Mouse (Mus musculus) brown adipose tissue, adult 24 weeks (tissue): Measurements from ENCODE around the gene Hspa1b. TPM values are rescaled to one million over a fixed set of nuclear protein-coding genes. Genes with fewer than 3 reads are reported as not detected.
"Not testable (repeated sequence)": the region's sequence is repeated elsewhere in the genome, so short reads cannot be mapped to it uniquely, and the experiment has no call there.

Experiments
- H3K27ac ChIP-seq: fragments of 200-500 bp; replicated peaks from 2 replicates; pipeline ENCODE4 v1.5.1; 2012; ENCODE audit warnings: low read depth, mild to moderate bottlenecking, low read length
- H3K4me1 ChIP-seq: fragments of 200-500 bp; 2 replicates; pipeline ENCODE4 v1.6.1; 2012; ENCODE audit warnings: low read length, mixed read lengths; ENCODE audit not compliant: control insufficient read depth, insufficient read depth, insufficient read length
- H3K4me3 ChIP-seq: fragments of 200-500 bp; 2 replicates; pipeline ENCODE4 v1.5.1; 2012; ENCODE audit warnings: low read depth, mild to moderate bottlenecking, low read length, moderate library complexity; ENCODE audit not compliant: insufficient read depth
- polyA plus RNA-seq: library from polyadenylated mRNA; stranded (reverse); fragments of >200 nt; gene quantifications from 2 replicates; pipeline ENCODE4 v1.2.4, GENCODE M21; 2012; ENCODE audit not compliant: missing spikeins, insufficient read depth, insufficient read length

Hspa1b gene
- polyA plus RNA-seq: 5.2 and 26.8 TPM in 2 replicates

DNA sequence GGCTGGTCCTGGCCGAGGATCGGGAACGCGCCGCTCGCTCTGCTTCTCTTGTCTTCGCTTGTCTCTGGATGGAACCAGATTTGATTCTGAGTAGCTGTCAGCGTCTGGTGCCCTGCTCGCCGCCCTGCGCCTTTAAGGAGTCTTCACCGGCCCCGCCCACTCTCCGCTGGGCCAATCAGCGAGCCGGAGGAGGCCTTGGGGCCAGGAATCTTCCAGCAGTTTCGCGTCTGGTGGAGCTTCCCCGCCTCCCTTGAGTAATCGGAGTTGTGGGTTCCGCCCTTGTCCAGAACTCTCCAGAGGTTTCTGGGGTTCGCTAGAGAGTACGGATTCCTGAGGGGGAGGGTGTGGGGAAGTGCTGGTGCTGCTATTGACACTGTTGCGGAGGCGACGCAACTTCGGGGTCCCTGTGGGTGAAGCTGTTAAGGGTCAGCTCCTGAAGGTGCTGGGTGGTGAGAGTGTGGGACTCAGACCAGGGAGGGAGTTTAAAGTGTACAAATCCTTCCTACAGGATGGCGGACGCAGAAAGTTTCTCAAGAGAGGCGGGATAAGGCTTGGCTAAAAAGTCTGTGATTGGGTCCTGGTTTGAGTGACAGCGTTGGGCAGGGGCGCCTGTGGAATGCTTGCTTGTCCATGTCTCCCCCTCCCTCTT is at the start of gene Hspa1b:
Gene Hspa1b (minus strand): TSS at position 109 of the 649 bp plus-strand sequence.
- Histone ChIP-seq H3K4me3 (peak within 1 kb of the TSS; percentile 98), H3K27ac (peak within 1 kb of the TSS; percentile 100)
- H3K4me1 ChIP-seq: not testable (repeated sequence)

DNA sequence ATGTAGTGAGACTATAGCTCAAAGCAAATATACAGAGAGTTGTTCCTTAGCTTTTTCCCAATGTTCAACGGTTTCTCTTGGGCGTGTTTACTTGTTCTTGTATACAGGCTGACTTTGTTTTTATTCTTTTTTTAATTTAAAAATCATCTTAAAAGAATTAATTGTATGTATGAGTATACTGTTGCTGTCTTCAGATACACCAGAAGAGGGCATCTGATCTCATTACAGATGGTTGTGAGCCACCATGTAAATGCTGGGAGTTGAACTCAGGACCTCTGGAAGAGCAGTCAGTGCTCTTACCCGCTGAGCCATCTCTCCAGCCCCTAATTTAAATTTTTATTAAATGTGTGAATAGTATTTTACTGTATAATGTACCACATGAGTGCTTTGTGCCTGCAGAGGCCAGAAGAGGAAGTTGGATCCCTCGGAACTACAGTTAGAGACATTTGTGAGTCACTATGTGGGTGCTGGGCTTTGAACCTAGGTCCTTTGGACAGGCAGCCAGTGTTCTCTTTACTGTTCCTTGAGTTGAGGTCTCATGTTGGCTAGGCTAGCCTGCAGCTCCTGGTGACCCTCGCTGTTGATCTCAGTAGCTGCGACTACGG is 48.5 kb upstream of the Hspa1b start:
- Histone ChIP-seq H3K27ac (no peak overlapping the region), H3K4me3 (no peak overlapping the region), H3K4me1 (no peaks in the 10 kb centered on the region)

DNA sequence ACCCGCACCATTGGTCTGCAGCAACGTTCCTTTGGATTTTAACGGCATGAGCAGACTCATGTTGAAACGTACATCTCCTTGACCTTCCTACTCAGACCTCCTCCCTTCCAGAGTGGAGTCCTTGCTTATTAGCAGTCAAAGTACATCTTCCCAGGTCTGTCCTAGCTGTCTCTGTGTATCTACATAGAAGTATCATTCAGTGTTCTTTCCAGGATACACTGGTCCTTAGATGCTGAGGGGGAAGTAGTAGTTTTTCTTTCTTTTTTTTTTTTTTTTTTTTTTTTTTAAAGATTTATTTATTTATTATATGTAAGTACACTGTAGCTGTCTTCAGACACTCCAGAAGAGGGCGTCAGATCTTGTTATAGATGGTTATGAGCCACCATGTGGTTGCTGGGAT is 46.9 kb upstream of the Hspa1b start:
- not testable (repeated sequence) for H3K27ac ChIP-seq, H3K4me1 ChIP-seq, H3K4me3 ChIP-seq

DNA sequence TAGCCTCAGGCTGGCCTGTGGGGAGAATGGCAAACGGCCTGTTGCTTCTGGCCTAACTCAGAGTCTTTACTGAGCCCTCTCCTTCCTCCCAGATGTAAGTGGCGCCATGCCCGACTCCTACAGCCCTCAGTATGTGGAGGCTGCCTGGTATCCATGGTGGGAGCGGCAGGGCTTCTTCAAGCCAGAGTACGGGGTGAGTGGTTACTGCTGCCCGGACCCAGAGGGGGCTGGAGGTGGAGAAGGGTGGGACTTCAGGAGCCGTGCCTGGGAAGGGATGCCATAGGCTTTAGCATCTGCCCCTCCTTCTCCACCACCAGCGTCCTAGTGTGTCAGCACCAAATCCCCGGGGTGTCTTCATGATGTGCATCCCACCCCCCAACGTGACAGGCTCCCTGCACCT is 46.1 kb upstream of the Hspa1b start:
- no peaks in the 10 kb centered on the region for H3K4me1 ChIP-seq

DNA sequence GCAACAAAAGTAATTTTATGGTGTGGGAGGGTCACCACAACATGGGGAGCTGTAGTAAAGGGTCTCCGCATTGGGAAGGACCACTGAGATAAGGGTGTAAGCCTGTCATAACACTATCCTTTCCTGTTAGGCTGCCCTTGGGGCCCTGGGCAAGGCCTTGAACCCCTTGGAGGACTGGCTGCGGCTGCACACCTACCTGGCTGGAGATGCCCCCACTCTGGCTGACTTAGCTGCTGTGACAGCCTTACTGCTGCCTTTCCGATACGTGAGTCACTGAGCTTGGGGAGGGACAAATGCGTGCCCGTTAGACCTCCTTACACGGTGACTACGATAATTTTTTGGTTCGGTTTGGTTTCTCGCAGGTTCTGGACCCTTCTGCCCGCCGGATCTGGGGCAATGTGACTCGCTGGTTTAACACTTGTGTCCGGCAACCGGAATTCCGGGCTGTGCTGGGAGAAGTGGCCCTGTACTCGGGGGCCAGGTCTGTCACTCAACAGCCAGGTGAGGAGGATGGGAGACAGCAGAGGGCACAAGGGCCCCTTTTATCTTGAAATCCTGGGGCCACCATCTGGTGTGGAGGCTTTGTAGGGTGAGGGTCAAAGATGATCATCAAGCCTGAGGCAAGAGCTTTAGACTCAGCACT is 45.2 kb upstream of the Hspa1b start:
- H3K4me1 ChIP-seq: no peaks in the 10 kb centered on the region
- no peak overlapping the region for H3K4me3 ChIP-seq
- H3K27ac ChIP-seq: no peak overlapping the region

More for the DNA sequence above, 46.1 kb upstream of the Hspa1b start:
- Histone ChIP-seq H3K4me3 (no peak overlapping the region), H3K27ac (no peak overlapping the region)

DNA sequence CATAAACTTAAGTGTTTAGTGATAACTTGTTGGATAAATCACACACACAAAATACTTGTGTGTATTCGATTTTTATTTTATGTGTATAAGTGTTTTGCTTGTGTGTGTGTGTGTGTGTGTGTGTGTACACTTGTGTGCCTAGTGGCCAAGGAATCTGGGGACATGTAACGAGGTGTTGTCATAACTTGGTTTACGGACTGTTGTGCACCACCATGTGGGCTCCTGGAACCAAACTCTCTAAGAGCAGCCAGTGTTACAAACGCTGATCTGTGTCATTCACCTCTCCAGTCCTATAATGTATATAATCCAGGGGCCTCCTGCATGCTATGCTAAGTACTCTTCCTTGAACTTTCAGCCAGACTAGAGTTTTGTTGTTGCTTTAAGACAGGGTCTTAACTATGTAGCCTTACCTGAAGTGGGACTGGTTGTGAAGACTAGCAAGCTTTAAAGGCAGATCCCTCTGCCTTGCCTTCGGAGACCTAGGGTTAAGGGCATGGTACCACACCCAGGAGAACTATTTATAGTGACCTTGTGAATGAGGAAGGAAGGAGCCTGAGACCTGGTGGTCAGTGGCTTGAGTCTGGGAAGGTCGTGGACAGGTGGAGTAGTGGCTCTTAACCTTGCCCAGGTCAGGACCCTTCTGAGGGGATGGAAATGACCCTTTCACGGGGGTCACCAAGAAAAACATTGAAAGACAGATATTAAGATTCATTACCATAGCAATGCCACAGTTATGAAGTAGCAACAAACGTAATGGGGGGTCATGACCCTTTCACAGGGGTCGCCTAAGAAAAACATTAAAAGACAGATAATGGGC is 44.2 kb upstream of the Hspa1b start:
- H3K4me1 ChIP-seq: no peaks in the 10 kb centered on the region
- H3K4me3 ChIP-seq: no peak overlapping the region
- H3K27ac ChIP-seq: no peak overlapping the region

DNA sequence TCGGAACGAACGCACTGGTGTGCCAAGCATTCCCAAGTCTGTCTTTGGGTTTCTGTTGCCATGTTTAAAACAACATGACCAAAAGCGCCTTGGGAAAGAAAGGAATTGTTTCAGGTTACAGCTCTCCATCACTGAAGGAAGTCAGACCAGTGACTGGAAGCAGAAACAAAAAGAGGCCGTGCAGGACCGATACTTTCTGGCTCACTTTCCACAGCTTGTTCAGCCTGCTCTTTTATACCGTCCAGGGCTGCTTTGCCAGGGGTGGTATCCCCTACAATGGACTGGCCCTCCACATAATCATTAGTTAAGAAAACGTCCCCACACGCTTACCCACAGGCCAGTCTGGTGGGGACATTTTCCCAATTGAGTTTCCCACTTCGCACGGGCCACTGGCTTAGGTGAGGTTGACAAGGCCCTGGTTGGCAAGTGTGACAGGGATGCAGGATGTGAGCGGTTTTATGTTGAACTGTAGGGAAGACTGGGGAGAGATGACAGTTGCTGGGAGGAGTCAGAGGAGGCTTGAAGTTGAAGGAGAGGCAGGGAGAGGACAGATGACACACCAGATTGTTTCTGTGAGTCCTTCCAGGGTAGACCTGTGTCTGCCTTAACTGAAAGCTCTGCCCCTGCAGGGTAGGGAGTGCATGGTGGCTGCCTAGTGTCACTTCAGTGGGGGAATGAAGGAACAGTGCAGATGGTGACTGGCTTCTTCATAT is 43.3 kb upstream of the Hspa1b start:
- H3K27ac ChIP-seq: no peak overlapping the region; the same call in 1 of the 2 replicates
- H3K4me1 ChIP-seq: no peaks in the 10 kb centered on the region
- H3K4me3 ChIP-seq: peak overlapping the region; percentile 67

DNA sequence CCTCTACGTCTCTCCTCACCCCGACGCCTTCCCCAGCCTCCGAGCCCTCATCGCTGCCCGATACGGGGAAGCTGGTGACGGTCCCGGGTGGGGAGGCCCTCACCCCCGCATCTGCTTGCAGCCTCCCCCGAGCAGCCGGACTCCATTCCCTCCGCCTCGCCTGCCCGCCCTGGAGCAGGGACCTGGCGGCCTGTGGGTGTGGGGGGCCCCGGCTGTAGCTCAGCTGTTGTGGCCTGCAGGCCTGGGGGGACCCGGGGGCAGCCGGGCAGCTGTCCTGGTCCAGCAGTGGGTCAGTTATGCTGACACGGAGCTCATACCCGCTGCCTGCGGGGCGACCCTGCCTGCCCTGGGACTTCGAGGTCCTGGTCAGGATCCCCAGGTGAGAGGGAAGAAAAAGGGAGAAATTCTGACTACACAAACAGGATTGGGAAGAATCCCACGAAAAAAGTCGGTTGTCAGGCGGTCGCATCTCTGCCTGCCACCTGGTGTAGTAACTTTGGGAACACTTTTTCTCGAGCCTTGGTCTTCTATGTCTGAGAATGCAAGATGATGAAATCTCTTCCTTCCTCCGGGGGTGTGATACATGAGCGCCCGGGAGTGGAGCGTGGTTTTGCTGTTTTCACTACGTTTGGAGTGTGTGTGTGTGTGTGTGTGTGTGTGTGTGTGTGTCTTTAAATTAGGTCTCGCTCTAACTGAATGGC is 42.6 kb upstream of the Hspa1b start:
- Histone ChIP-seq H3K27ac (peak overlapping the region; percentile 94), H3K4me1 (no peaks in the 10 kb centered on the region), H3K4me3 (peak overlapping the region; percentile 67)

DNA sequence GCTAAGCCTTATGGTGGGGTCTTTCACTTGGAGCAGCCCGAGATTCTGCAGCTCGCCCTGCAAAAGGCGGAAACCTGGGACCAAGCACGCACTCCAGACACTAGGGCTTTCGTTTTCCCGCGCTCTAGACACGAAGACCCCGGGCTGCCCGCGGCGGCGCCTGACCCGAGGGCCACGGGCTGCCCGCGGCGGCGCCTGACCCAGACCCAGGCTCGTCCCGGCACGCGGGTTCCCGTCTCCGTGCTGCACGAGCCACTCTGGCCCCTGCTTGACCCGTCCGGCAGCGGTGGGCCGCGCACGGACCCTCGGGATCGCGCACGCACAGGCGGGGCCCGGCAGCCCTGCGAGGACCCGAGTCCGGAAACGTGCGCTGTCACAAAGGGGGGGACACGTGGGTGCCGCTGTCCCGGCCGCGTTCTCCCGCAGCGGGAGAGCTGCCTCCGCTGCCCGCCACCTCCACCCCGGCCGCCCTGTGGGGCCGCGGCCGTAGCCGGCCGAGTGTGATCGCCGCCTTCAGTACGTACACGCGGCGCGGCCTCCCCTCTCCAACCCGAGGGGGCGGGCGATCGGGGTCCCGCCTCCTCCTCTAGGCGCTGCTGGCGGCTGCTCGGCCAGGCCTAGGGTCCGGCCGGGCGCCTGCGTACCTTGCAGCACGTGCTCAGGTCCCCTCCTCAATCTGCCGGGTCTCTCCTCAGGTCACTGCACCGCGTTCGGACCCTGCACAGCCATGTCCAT is 41.8 kb upstream of the Hspa1b start, which contains the start of gene Vars:
Gene Vars (plus strand): TSS at position 271 of the 735 bp plus-strand sequence.
- peak within 1 kb of the TSS; percentile 94 for H3K27ac ChIP-seq
- no peaks in the 10 kb centered on the region for H3K4me1 ChIP-seq
- H3K4me3 ChIP-seq: peak within 1 kb of the TSS; percentile 67

DNA sequence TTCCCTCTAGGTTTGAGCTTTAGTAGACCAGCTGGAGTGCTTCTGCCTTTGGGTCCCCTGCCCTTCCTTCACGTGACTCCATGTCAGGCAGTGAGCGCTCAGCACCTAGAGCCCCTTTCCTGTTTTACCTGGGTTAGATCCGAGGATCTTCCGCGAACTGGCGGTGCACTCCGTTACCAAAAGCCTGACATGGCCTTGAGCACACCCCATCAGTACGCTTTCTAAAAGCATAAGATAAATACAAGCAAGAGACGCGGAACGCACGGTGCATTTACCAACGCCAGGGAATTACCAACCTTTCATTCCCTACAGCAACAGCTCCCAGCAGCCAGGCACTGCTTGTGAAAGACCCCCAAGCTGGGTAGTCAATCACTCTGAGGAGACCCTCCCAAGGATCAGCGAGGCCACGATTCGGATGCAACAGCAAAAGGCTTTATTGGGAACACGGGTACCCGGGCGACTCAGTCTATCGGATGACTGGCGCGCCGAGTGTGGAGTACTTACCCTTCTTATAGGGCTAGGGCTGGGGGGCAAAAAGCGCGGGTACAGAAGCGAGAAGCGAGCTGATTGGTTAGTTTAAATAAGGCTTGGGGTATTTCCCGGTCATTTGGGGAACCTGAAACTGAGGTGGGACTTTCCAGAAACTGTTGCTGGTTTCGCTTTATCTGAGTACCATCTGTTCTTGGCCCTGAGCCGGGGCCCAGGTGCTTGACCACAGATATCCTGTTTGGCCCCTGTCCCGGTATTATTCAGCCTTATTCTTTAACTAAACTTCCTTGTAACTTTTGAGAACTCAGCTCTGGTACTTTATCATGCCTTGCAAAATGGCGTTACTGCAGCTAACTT is 41.1 kb upstream of the Hspa1b start:
- H3K4me3 ChIP-seq: peak overlapping the region; percentile 67
- H3K4me1 ChIP-seq: not testable (repeated sequence)

DNA sequence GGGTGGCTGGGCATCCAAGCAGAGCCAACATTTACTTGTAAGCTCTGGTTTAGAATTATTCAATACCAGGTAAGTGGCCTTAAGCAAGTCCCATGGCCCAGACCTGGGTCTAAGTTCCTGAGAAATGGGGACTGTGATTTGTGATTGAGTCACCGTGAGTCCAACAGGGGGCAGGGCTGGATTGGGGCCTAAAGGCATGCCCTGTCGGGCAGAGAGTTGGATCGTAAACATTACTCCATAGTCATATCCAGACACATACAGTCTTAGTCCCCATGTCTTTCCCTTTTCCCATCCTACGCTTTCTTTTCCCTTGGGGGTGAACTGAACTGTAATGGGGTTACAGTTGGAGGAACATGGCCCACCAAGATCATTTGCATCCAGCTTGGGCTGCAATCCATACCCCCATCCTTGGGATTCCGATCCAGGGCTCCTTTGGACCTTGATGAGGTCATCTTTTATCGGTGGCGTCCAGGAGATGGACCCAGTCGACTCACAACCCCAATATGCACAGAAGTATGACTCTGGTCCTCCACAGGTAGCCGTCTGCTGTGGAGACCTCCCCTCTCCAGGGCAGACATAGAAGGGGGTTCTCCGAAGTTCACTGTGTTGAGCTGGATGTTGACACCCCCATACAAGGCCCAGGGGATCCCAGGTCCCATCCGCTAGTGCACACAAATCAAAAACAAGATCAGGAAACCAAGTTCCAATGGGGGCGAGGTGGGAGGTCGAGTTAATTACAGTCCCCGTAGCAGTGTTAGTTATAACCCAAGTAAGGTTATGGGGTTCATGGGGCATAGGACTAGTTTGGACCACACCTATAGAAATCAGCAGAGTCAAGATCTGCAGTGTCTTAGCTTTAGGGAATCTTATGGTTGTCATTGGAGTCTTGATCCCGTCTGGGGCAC is 39.7 kb upstream of the Hspa1b start:
- H3K4me3 ChIP-seq: peak overlapping the region; percentile 53; the same call in 1 of the 2 replicates

More for the DNA sequence above, 41.1 kb upstream of the Hspa1b start:
- peak overlapping the region; percentile 94 for H3K27ac ChIP-seq

DNA sequence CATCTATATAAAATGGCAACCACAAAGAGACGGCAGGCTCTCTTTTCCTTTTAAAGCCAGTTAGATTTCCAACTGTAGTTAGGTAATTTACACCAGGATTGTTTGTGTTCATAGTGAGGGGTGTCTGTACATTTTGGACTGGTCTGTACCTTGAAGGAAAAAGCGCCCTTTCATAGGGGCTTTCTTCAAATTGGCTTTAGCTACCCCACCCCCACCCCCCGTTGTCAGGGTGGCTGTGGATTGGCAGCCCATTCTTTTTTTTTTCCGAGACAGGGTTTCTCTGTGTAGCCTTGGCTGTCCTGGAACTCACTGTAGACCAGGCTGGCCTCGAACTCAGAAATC is 38.1 kb upstream of the Hspa1b start:
- Histone ChIP-seq H3K4me1 (no peaks in the 10 kb centered on the region), H3K27ac (no peak overlapping the region), H3K4me3 (no peak overlapping the region)

More for the DNA sequence above, 39.7 kb upstream of the Hspa1b start:
- Histone ChIP-seq H3K27ac (peak overlapping the region; percentile 18; the same call in 1 of the 2 replicates), H3K4me1 (no peaks in the 10 kb centered on the region)
